6 mouse cellular contexts compared by ENCODE assay signal in the genomic region with DNA sequence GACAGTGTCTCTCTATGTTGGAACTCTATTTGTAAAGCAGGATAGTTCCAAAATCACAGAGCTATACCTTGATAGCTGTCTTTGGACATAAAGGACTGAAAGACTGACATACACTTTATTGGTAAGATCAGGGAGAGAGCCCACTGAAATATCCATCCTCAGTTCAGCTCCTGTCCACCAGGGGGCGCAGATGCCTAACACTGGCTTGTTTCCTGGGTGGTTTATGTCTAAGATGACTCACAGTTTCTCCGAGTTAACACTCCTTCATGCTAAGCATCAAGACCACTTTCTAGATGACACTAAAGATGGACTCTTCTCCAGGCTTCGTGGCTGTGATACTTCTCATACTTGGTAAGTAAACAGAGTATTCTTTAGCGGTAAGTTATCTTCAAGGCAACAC.
A peak's percentile ranks its signal among the peaks of the same experiment; 100 is the strongest.
DNase-seq lines count a peak whose midpoint lies in the region; ATAC-seq lines count a peak whose summit lies in the region.
"Not testable (repeated sequence)": the region's sequence is repeated elsewhere in the genome, so short reads cannot be mapped to it uniquely, and the experiment has no call there.

No protein-coding gene starts in this region.

- not testable (repeated sequence) for DNase-seq in midbrain, embryonic 11.5 days (ENCODE audit: low spot score, missing footprints)

- not testable (repeated sequence) for H3K9ac ChIP-seq in midbrain, embryonic 11.5 days (ENCODE audit: low read length)

- not testable (repeated sequence) for H3K27ac ChIP-seq in midbrain, embryonic 11.5 days (ENCODE audit: low read depth, low read length)

- H3K4me2 ChIP-seq in midbrain, embryonic 11.5 days: not testable (repeated sequence)

- ATAC-seq in activated CD4-positive, CD25-positive, alpha-beta regulatory T cell, adult 4 months: peak; percentile 63
- ATAC-seq in erythroid progenitor cell, adult 5-6 weeks (replicated peaks; ENCODE audit: low FRiP score, poor library complexity, severe bottlenecking): peak; percentile 76
- peak; percentile 64 to 84 for ATAC-seq in hematopoietic stem cell, adult 5-6 weeks (replicated peaks in 1 of 2; ENCODE audit: insufficient read depth in 1 of 2, low FRiP score in 2 of 2, low TSS enrichment in 1 of 2, low read depth in 1 of 2, poor library complexity in 2 of 2, severe bottlenecking in 2 of 2)
- peak; percentile 91 for ATAC-seq in megakaryocyte, adult 5-6 weeks (ENCODE audit: poor library complexity, severe bottlenecking)
- ATAC-seq in midbrain, embryonic 11.5 days (ENCODE audit: low FRiP score): peak; percentile 59; the same call in 1 of the 2 replicates
- peak; percentile 52; the same call in 1 of the 2 replicates for ATAC-seq in neutrophil, adult 5-6 weeks (ENCODE audit: extremely low read depth, insufficient number of reproducible peaks, low FRiP score, poor library complexity, severe bottlenecking)

- WGBS in midbrain, embryonic 11.5 days: no CpG with 5 or more reads among the region's 4 CpGs

- not testable (repeated sequence) for H3K4me1 ChIP-seq in midbrain, embryonic 11.5 days (ENCODE audit: control insufficient read depth, insufficient read depth, low read length)

- H3K36me3 ChIP-seq in midbrain, embryonic 11.5 days (ENCODE audit: control insufficient read depth, insufficient read depth, low read length): not testable (repeated sequence)

- H3K27me3 ChIP-seq in midbrain, embryonic 11.5 days (ENCODE audit: control insufficient read depth, insufficient read depth, low read length): not testable (repeated sequence)

- not testable (repeated sequence) for H3K9me3 ChIP-seq in midbrain, embryonic 11.5 days (ENCODE audit: control insufficient read depth, low read length)

- H3K4me3 ChIP-seq in midbrain, embryonic 11.5 days (ENCODE audit: low read depth, low read length): not testable (repeated sequence)
